In genomic region chr3:36571361-36571826, GRCm38 (mm10) we compare ENCODE assay signal across 8 mouse cellular contexts. TPM values are rescaled to one million over a fixed set of nuclear protein-coding genes. Genes with fewer than 3 reads are reported as not detected.
DNase-seq lines count a peak whose midpoint lies in the region; ATAC-seq and TF ChIP-seq lines count a peak whose summit lies in the region.

No protein-coding gene starts in this region.

- peaks cover 38% of the 10 kb centered on the region for H3K36me3 ChIP-seq in lung, embryonic 15.5 days
- peaks cover 36% of the 10 kb centered on the region for H3K36me3 ChIP-seq in forebrain, embryonic 12.5 days (replicated peaks)
- peaks cover 35% of the 10 kb centered on the region for H3K36me3 ChIP-seq in limb, embryonic 14.5 days (ENCODE audit: control insufficient read depth, insufficient read depth, low read length)
- peaks cover 29% of the 10 kb centered on the region for H3K36me3 ChIP-seq in neural tube, embryonic 15.5 days

- WGBS in lung, embryonic 15.5 days = under 1% methylated on average over 46 of the region's 46 CpGs
- under 1% methylated on average over 46 of the region's 46 CpGs for WGBS in forebrain, embryonic 12.5 days
- WGBS in limb, embryonic 14.5 days = 0% methylated on average over 43 of the region's 46 CpGs
- WGBS in neural tube, embryonic 15.5 days = under 1% methylated on average over 46 of the region's 46 CpGs

- H3K4me1 ChIP-seq in lung, embryonic 15.5 days = peaks cover 21% of the 10 kb centered on the region
- peaks cover 23% of the 10 kb centered on the region for H3K4me1 ChIP-seq in forebrain, embryonic 12.5 days
- peaks cover 12% of the 10 kb centered on the region for H3K4me1 ChIP-seq in limb, embryonic 14.5 days (ENCODE audit: control insufficient read depth, insufficient read depth, low read length)
- peaks cover 12% of the 10 kb centered on the region for H3K4me1 ChIP-seq in neural tube, embryonic 15.5 days

- no peaks in the 10 kb centered on the region for H3K9me3 ChIP-seq in lung, embryonic 15.5 days
- no peaks in the 10 kb centered on the region for H3K9me3 ChIP-seq in forebrain, embryonic 12.5 days
- no peaks in the 10 kb centered on the region for H3K9me3 ChIP-seq in limb, embryonic 14.5 days (ENCODE audit: control insufficient read depth, low read length)
- H3K9me3 ChIP-seq in neural tube, embryonic 15.5 days (replicated peaks) = no peaks in the 10 kb centered on the region

- TF ChIP-seq POLR2A in limb, embryonic 14.5 days (IDR thresholded peaks at IDR 0.05; ENCODE audit: borderline replicate concordance, extremely low read depth, insufficient read depth, insufficient read length) = no peak

- DNase-seq in lung, postnatal 14 days = no peak
- DNase-seq in ZHBTc4 (ENCODE audit: low read depth, low spot score) = peak; percentile 72
- no peak for DNase-seq in limb, embryonic 14.5 days (ENCODE audit: low spot score)
- DNase-seq in yolk sac, embryonic 10.5 days (ENCODE audit: low spot score) = no peak
- no peak for DNase-seq in left cerebral cortex, postnatal 25 days (ENCODE audit: low spot score in 2 of 2)

- intact Hi-C loops in left cerebral cortex, postnatal 25 days (cut with DNase I) = loop anchor here (2.0 kb wide), 1 partner anchor 19 kb away; the partner anchor contains the start of gene Exosc9

- H3K9ac ChIP-seq in lung, embryonic 15.5 days = peak overlapping the region; percentile 97
- H3K9ac ChIP-seq in forebrain, embryonic 12.5 days = peak overlapping the region; percentile 83
- H3K9ac ChIP-seq in limb, embryonic 14.5 days (ENCODE audit: low read depth, low read length, severe bottlenecking) = peak overlapping the region; percentile 80
- H3K9ac ChIP-seq in neural tube, embryonic 15.5 days (replicated peaks) = peak overlapping the region; percentile 34

- no peaks in the 10 kb centered on the region for H3K27me3 ChIP-seq in lung, embryonic 15.5 days
- H3K27me3 ChIP-seq in forebrain, embryonic 12.5 days = no peaks in the 10 kb centered on the region
- no peaks in the 10 kb centered on the region for H3K27me3 ChIP-seq in limb, embryonic 14.5 days (ENCODE audit: control insufficient read depth, insufficient read depth, low read length)
- H3K27me3 ChIP-seq in neural tube, embryonic 15.5 days (replicated peaks) = no peaks in the 10 kb centered on the region

- H3K27ac ChIP-seq in lung, embryonic 15.5 days = peak overlapping the region; percentile 88
- H3K27ac ChIP-seq in forebrain, embryonic 12.5 days = peak overlapping the region; percentile 89
- peak overlapping the region; percentile 81 for H3K27ac ChIP-seq in limb, embryonic 14.5 days (replicated peaks; ENCODE audit: low read depth, low read length)
- no peak overlapping the region for H3K27ac ChIP-seq in neural tube, embryonic 15.5 days (replicated peaks)

- peak; percentile 55 for ATAC-seq in lung, embryonic 15.5 days (ENCODE audit: borderline replicate concordance, extremely low read depth, low FRiP score, low TSS enrichment)
- peak; percentile 27 for ATAC-seq in forebrain, embryonic 12.5 days (ENCODE audit: low FRiP score)
- ATAC-seq in limb, embryonic 14.5 days (ENCODE audit: low FRiP score, low read depth) = peak; percentile 4
- ATAC-seq in neural tube, embryonic 15.5 days (ENCODE audit: low FRiP score) = peak; percentile 30; the same call in 1 of the 2 replicates

- peak overlapping the region; percentile 75 for H3K4me2 ChIP-seq in lung, embryonic 15.5 days
- H3K4me2 ChIP-seq in forebrain, embryonic 12.5 days = peak overlapping the region; percentile 67
- peak overlapping the region; percentile 92 for H3K4me2 ChIP-seq in limb, embryonic 14.5 days (replicated peaks; ENCODE audit: low read depth, low read length, severe bottlenecking)
- peak overlapping the region; percentile 99 for H3K4me2 ChIP-seq in neural tube, embryonic 15.5 days

- peak overlapping the region; percentile 99 for H3K4me3 ChIP-seq in lung, embryonic 15.5 days
- H3K4me3 ChIP-seq in forebrain, embryonic 12.5 days (replicated peaks) = peak overlapping the region; percentile 69
- H3K4me3 ChIP-seq in limb, embryonic 14.5 days (replicated peaks; ENCODE audit: low read length) = peak overlapping the region; percentile 88
- H3K4me3 ChIP-seq in neural tube, embryonic 15.5 days (replicated peaks) = peak overlapping the region; percentile 61

RNA-seq across cellular contexts. Expression of gene Ccna2, which starts 0.6 kb away (rescaled TPM):
- 215 and 219 TPM in 2 replicates for polyA plus RNA-seq in lung, embryonic 15.5 days (2015; fragmentation: Nextera tagmentation; extraction: Ambion mirVana)
- polyA plus RNA-seq in forebrain, embryonic 12.5 days (2016; fragmentation: Nextera tagmentation; extraction: Ambion mirVana) = 244 and 260 TPM in 2 replicates
- 106 and 112 TPM in 2 replicates for polyA plus RNA-seq in limb, embryonic 14.5 days (2012; rRNA removed)
- 156 and 170 TPM in 2 replicates for polyA plus RNA-seq in limb, embryonic 14.5 days (2014; fragmentation: Nextera tagmentation; extraction: Ambion mirVana)
- 21.2 and 50.7 TPM in 2 replicates for polyA plus RNA-seq in neural tube, embryonic 15.5 days (2015; fragmentation: Nextera tagmentation; extraction: Ambion mirVana)
- 1 to 10 TPM; 1.4 to 1.7 TPM for total RNA-seq in left cerebral cortex, postnatal 25 days (2021)

RNA-seq across cellular contexts. Expression of gene Exosc9, which starts 19.0 kb away (rescaled TPM):
- 61.2 and 66.1 TPM in 2 replicates for polyA plus RNA-seq in lung, embryonic 15.5 days (2015; fragmentation: Nextera tagmentation; extraction: Ambion mirVana)
- 84.2 and 86.1 TPM in 2 replicates for polyA plus RNA-seq in forebrain, embryonic 12.5 days (2016; fragmentation: Nextera tagmentation; extraction: Ambion mirVana)
- polyA plus RNA-seq in limb, embryonic 14.5 days (2012; rRNA removed) = 29.0 and 34.8 TPM in 2 replicates
- 54.5 and 55.0 TPM in 2 replicates for polyA plus RNA-seq in limb, embryonic 14.5 days (2014; fragmentation: Nextera tagmentation; extraction: Ambion mirVana)
- polyA plus RNA-seq in neural tube, embryonic 15.5 days (2015; fragmentation: Nextera tagmentation; extraction: Ambion mirVana) = 74.0 and 78.9 TPM in 2 replicates
- 10 to 100 TPM; 38.7 to 44.6 TPM for total RNA-seq in left cerebral cortex, postnatal 25 days (2021)

RNA-seq across cellular contexts. Expression of gene Bbs7, which starts 41.9 kb away (rescaled TPM):
- 17.5 and 17.6 TPM in 2 replicates for polyA plus RNA-seq in lung, embryonic 15.5 days (2015; fragmentation: Nextera tagmentation; extraction: Ambion mirVana)
- 19.6 and 20.9 TPM in 2 replicates for polyA plus RNA-seq in forebrain, embryonic 12.5 days (2016; fragmentation: Nextera tagmentation; extraction: Ambion mirVana)
- 10.1 and 14.0 TPM in 2 replicates for polyA plus RNA-seq in limb, embryonic 14.5 days (2012; rRNA removed)
- polyA plus RNA-seq in limb, embryonic 14.5 days (2014; fragmentation: Nextera tagmentation; extraction: Ambion mirVana) = 11.6 and 12.2 TPM in 2 replicates
- polyA plus RNA-seq in neural tube, embryonic 15.5 days (2015; fragmentation: Nextera tagmentation; extraction: Ambion mirVana) = 23.3 and 23.6 TPM in 2 replicates
- 10 to 100 TPM; 13.3 to 18.8 TPM for total RNA-seq in left cerebral cortex, postnatal 25 days (2021)

RNA-seq across cellular contexts. Expression of gene Gm11549, which starts 49.8 kb away (rescaled TPM):
- 0.10 and 0.17 TPM in 2 replicates for polyA plus RNA-seq in lung, embryonic 15.5 days (2015; fragmentation: Nextera tagmentation; extraction: Ambion mirVana)
- 1.1 and 1.4 TPM in 2 replicates for polyA plus RNA-seq in forebrain, embryonic 12.5 days (2016; fragmentation: Nextera tagmentation; extraction: Ambion mirVana)
- polyA plus RNA-seq in limb, embryonic 14.5 days (2012; rRNA removed) = 0.05 and 0.10 TPM in 2 replicates
- 0.11 TPM in 1 of 2 replicates, not detected in the other for polyA plus RNA-seq in limb, embryonic 14.5 days (2014; fragmentation: Nextera tagmentation; extraction: Ambion mirVana)
- 1.0 and 1.2 TPM in 2 replicates for polyA plus RNA-seq in neural tube, embryonic 15.5 days (2015; fragmentation: Nextera tagmentation; extraction: Ambion mirVana)
- 10 to 100 TPM; 34.3 to 41.5 TPM for total RNA-seq in left cerebral cortex, postnatal 25 days (2021)

Comparison
In these comparisons a context has a peak if more than half of its experiments do, and no peak if none do; other contexts are left out.
1. ATAC-seq: peak in every context shown above with its lines; median percentile 55 in lung, embryonic 15.5 days; 30 in neural tube, embryonic 15.5 days; 27 in forebrain, embryonic 12.5 days; 4 in limb, embryonic 14.5 days.
2. H3K9ac ChIP-seq: peak in every context shown above with its lines; median percentile 97 in lung, embryonic 15.5 days; 83 in forebrain, embryonic 12.5 days; 80 in limb, embryonic 14.5 days; 34 in neural tube, embryonic 15.5 days.